Mouse (Mus musculus) intestine, embryonic 16.5 days (tissue): ENCODE results near the gene Phykpl. TPM values are rescaled to one million over a fixed set of nuclear protein-coding genes. Genes with fewer than 3 reads are reported as not detected.
A peak's percentile ranks its signal among the peaks of the same experiment; 100 is the strongest.

Experiments
- ATAC-seq: fragments of 200-750 bp; cut with Nextera tagmentation; 2 replicates; pipeline ENCODE4 v1.8.0; 2017; ENCODE audit warnings: moderate TSS enrichment, moderate library complexity
- H3K27ac ChIP-seq: fragments of 300-500 bp; sonication (generic); 2 replicates; pipeline ENCODE4 v1.5.1; 2014; ENCODE audit warnings: mild to moderate bottlenecking, low read length
- H3K27me3 ChIP-seq: fragments of 300-500 bp; sonication (generic); replicated peaks from 2 replicates; pipeline ENCODE4 v1.6.1; 2014; ENCODE audit warnings: low read length, control low read depth, mixed read lengths; ENCODE audit not compliant: control insufficient read depth, insufficient read depth
- H3K36me3 ChIP-seq: fragments of 300-500 bp; sonication (generic); 2 replicates; pipeline ENCODE4 v1.6.1; 2014; ENCODE audit warnings: low read length, control low read depth; ENCODE audit not compliant: control insufficient read depth, insufficient read depth
- H3K4me1 ChIP-seq: fragments of 300-500 bp; sonication (generic); 2 replicates; pipeline ENCODE4 v1.6.1; 2014; ENCODE audit warnings: low read length, control low read depth, mixed read lengths; ENCODE audit not compliant: control insufficient read depth, insufficient read depth
- H3K4me2 ChIP-seq: fragments of 300-500 bp; sonication (generic); 2 replicates; pipeline ENCODE4 v1.6.1; 2014; ENCODE audit warnings: low read depth, low read length, control low read depth
- H3K4me3 ChIP-seq: fragments of 300-500 bp; sonication (generic); 2 replicates; pipeline ENCODE4 v1.5.1; 2014; ENCODE audit warnings: mild to moderate bottlenecking, low read length
- H3K9ac ChIP-seq: fragments of 300-500 bp; sonication (generic); 2 replicates; pipeline ENCODE4 v1.6.1; 2014; ENCODE audit warnings: low read depth, low read length
- H3K9me3 ChIP-seq: fragments of 300-500 bp; sonication (generic); 2 replicates; pipeline ENCODE4 v1.6.1; 2016; ENCODE audit warnings: low read length, control low read depth; ENCODE audit not compliant: control insufficient read depth
- WGBS: fragments of 180-500 bp; shearing (Covaris S2); extraction: QIAGEN DNeasy Blood & Tissue Kit; methylation state at CpG from one replicate; pipeline ENCODE4 v1.1.7; 2014; 5-methylcytosine and 5-hydroxymethylcytosine counted together
- polyA plus RNA-seq: library from polyadenylated mRNA; unstranded; fragments of >200 nt; fragmentation: Nextera tagmentation; extraction: Ambion mirVana; gene quantifications from 2 replicates; pipeline ENCODE4 v1.2.1, GENCODE M21; 2015

The Phykpl gene
- polyA plus RNA-seq, 1 experiment from 2014 or later: 20.9 TPM

DNA sequence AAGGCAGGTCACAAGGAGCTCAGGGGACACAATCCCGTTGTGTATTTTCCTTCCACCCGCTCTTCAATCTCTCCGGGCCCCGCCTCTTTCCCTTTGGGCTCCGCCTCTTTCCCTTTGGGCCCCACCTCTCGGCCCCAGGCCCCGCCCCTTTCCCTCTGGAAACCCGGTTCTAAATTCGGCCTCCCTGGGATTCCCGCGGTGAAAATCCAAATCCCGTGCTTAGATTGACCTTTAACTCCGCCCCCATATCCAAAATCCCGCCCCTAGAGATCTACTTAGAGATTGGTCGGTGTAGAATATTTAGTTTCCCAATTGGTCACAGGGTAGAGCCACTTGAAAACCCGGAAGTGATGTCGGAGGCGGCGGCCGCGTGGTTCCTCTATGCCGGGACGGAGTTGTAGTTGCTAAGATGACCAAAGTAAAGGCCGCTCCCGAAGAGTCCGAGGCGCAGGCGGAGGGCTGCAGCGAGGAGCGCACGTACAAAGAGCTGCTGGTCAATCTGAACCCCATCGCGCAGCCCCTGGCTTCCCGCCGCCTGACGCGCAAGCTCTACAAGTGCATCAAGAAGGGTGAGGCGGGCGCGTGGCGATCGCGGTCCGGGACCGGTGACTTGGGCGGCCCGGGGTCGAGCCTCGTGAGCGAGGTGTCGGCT lies 35.0 kb downstream of the Phykpl start, which contains the start of gene Nhp2:
Gene Nhp2 (plus strand): TSS at position 327 of the 652 bp plus-strand sequence.
- H3K4me3 ChIP-seq: peak within 1 kb of the TSS; percentile 70
- peak within 1 kb of the TSS; percentile 72 for H3K4me2 ChIP-seq
- H3K36me3 ChIP-seq: peaks cover 16% of the 10 kb centered on the region
- H3K4me1 ChIP-seq: peaks cover 28% of the 10 kb centered on the region
- ATAC-seq: peak; percentile 86
- peak within 1 kb of the TSS; percentile 77 for H3K9ac ChIP-seq
- H3K27ac ChIP-seq: peak within 1 kb of the TSS; percentile 8; the same call in 1 of the 2 replicates
- H3K27me3 ChIP-seq: no peaks in the 10 kb centered on the region
- under 1% methylated on average over 51 of the region's 51 CpGs for WGBS
- H3K9me3 ChIP-seq: no peaks in the 10 kb centered on the region

DNA sequence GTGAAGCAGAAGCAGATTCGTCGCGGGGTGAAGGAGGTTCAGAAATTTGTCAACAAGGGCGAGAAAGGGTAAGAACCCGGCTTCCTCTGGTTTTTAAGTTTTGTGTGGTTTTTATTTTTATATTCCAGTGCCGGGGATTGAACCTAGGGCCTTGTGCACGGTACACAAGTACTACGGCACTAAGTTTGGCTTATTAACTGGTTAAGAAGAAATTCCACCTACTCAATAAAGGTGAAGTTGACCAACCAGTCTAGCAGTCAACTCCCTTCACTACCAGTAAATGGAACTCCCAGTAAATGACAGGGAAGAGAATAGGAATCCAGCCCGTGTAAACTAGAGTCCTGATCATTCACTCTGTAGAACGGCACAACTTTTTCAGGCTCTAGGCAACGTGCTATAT lies 35.5 kb downstream of the Phykpl start:
- Histone ChIP-seq H3K9me3 (no peaks in the 10 kb centered on the region), H3K4me2 (peak overlapping the region; percentile 72), H3K27ac (peak overlapping the region; percentile 8; the same call in 1 of the 2 replicates), H3K4me3 (peak overlapping the region; percentile 70), H3K9ac (peak overlapping the region; percentile 77), H3K36me3 (peaks cover 19% of the 10 kb centered on the region), H3K27me3 (no peaks in the 10 kb centered on the region), H3K4me1 (peaks cover 22% of the 10 kb centered on the region)
- no peak for ATAC-seq
- under 1% methylated on average over 11 of the region's 11 CpGs for WGBS

DNA sequence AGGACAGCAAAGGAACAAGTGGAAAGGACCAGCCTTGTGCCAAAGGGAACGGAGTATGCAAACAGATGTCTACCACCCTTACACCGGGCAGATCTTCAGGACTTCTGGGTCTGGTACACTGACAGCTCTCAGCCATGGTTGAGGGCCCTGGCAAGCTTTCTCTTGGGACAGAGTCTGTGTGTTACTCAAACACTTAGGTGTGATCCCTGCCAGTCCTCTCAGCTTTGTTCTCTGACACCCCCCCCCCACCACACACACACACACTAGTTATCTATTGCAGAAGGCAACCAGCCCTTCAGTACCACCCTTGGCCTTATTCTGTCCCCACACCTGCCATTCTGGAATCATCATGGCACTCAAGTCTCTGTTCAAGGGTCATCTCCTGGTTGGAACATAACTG lies 37.2 kb downstream of the Phykpl start:
- Histone ChIP-seq H3K27me3 (no peaks in the 10 kb centered on the region), H3K36me3 (peaks cover 21% of the 10 kb centered on the region), H3K9me3 (no peaks in the 10 kb centered on the region), H3K4me2 (no peak overlapping the region), H3K27ac (no peak overlapping the region), H3K4me1 (peaks cover 16% of the 10 kb centered on the region), H3K9ac (peak overlapping the region; percentile 32; the same call in 1 of the 2 replicates), H3K4me3 (no peak overlapping the region)
- WGBS: 98% methylated on average over 2 of the region's 2 CpGs
- ATAC-seq: no peak

GRCm38 (mm10) chr11:51622971-51623491 lies 38.5 kb downstream of the Phykpl start:
- Histone ChIP-seq H3K27me3 (no peaks in the 10 kb centered on the region), H3K27ac (no peak overlapping the region), H3K4me1 (peaks cover 16% of the 10 kb centered on the region), H3K4me3 (no peak overlapping the region), H3K9me3 (no peaks in the 10 kb centered on the region), H3K36me3 (peaks cover 27% of the 10 kb centered on the region), H3K9ac (no peak overlapping the region), H3K4me2 (no peak overlapping the region)
- ATAC-seq: no peak
- WGBS: 86% methylated on average over 7 of the region's 7 CpGs

DNA sequence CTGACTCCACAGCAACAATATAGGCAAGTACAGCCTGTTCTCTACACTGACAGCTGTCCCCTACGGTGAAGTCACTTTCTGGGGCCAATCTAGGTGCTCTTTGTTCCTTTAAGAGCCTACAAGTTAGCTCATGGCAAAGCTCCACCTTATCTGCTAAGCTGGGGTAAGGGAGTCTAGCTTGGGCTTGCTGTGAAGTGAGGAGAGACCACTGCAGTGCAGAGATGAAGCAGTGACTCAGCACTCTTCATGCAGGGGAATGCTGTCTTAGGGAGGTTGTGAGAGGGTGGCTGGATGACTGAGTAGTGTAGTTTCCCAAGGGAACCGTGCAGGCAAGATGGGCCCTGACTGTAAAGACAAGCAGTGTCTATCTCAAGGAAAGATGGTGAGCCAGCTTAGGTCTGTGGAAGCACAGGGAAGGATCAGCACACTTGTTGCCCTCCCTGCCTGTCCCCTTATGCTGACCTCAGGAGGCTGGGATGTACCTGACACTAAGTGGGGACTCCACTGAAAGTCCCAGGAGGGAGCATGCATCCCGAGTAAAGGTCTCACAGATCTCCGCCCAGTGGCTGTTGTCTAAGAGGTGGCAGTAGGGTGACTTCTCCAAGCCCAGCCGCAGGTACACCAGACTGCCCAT lies 40.7 kb downstream of the Phykpl start:
- Histone ChIP-seq H3K9me3 (no peaks in the 10 kb centered on the region), H3K4me2 (no peak overlapping the region), H3K36me3 (peaks cover 30% of the 10 kb centered on the region), H3K27ac (no peak overlapping the region), H3K4me3 (no peak overlapping the region), H3K27me3 (no peaks in the 10 kb centered on the region), H3K9ac (no peak overlapping the region), H3K4me1 (peaks cover 15% of the 10 kb centered on the region)
- no peak for ATAC-seq
- 80% methylated on average over 5 of the region's 5 CpGs for WGBS

- Histone ChIP-seq H3K4me2 (no peak overlapping the region), H3K36me3 (peaks cover 30% of the 10 kb centered on the region), H3K9ac (no peak overlapping the region), H3K27me3 (no peaks in the 10 kb centered on the region), H3K27ac (no peak overlapping the region), H3K9me3 (no peaks in the 10 kb centered on the region), H3K4me3 (no peak overlapping the region), H3K4me1 (no peaks in the 10 kb centered on the region)
- ATAC-seq: no peak
- WGBS: 93% methylated on average over 9 of the region's 9 CpGs
These were observed 42.9 kb downstream of the Phykpl start for GRCm38 (mm10) chr11:51627425-51627824.

GRCm38 (mm10) chr11:51627907-51628306 lies 43.4 kb downstream of the Phykpl start:
- Histone ChIP-seq H3K27ac (no peak overlapping the region), H3K9ac (no peak overlapping the region), H3K36me3 (peaks cover 29% of the 10 kb centered on the region), H3K9me3 (no peaks in the 10 kb centered on the region), H3K4me1 (no peaks in the 10 kb centered on the region), H3K27me3 (no peaks in the 10 kb centered on the region), H3K4me2 (no peak overlapping the region), H3K4me3 (no peak overlapping the region)
- WGBS: 84% methylated on average over 8 of the region's 8 CpGs
- no peak for ATAC-seq

- Histone ChIP-seq H3K9ac (no peak overlapping the region), H3K4me1 (0 out of 2 replicates have a peak, but pooled peaks cover under 1% of the 10 kb centered on the region), H3K27me3 (no peaks in the 10 kb centered on the region), H3K36me3 (peaks cover 13% of the 10 kb centered on the region), H3K4me2 (no peak overlapping the region), H3K9me3 (no peaks in the 10 kb centered on the region), H3K4me3 (no peak overlapping the region), H3K27ac (no peak overlapping the region)
- 82% methylated on average over 15 of the region's 15 CpGs for WGBS
- no peak for ATAC-seq
These were observed 45.2 kb downstream of the Phykpl start for GRCm38 (mm10) chr11:51629651-51630314.

GRCm38 (mm10) chr11:51632130-51632753 lies 47.7 kb downstream of the Phykpl start:
- no peak overlapping the region for H3K9ac ChIP-seq
- no peak overlapping the region for H3K4me2 ChIP-seq
- peaks cover 6% of the 10 kb centered on the region for H3K36me3 ChIP-seq
- no peaks in the 10 kb centered on the region for H3K9me3 ChIP-seq
- H3K27me3 ChIP-seq: no peaks in the 10 kb centered on the region
- ATAC-seq: no peak
- WGBS: 85% methylated on average over 6 of the region's 6 CpGs
- H3K4me3 ChIP-seq: no peak overlapping the region
- no peak overlapping the region for H3K27ac ChIP-seq
- H3K4me1 ChIP-seq: peaks cover 10% of the 10 kb centered on the region
